Mouse (Mus musculus): ENCODE measurements around the gene Trim23.
"Not testable (repeated sequence)": the region's sequence is repeated elsewhere in the genome, so short reads cannot be mapped to it uniquely, and the experiment has no call there.

The Trim23 gene

DNA sequence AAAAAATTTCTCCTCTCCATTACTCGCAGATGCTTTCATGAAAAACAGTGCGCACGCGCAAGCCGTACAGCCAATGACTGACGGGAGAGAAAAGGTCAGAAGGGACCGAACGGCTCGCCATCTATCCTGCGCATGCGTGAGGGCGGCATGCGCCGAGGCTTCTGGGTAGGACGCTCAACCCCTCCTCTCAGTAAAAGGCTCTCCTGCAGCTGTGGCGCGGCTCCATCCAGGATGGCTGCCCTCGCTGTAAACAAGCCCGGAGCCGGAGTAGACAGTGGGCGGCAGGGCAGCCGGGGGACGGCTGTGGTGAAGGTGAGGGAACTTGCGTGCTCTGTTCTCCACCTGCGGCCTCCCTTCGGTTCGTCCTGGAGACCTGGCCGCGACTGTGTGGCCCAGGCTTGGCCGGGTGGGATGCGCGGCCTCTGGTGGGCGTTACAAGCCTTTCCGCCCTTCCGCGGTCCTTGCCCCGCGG, at the start of gene Trim23:
Gene Trim23, plus strand, starts transcription at position 148 of the 472 bp plus-strand sequence.
- in situ Hi-C loops (cut with MboI; ENCODE audit: low sequenced_read_pairs), result no loop called here

DNA sequence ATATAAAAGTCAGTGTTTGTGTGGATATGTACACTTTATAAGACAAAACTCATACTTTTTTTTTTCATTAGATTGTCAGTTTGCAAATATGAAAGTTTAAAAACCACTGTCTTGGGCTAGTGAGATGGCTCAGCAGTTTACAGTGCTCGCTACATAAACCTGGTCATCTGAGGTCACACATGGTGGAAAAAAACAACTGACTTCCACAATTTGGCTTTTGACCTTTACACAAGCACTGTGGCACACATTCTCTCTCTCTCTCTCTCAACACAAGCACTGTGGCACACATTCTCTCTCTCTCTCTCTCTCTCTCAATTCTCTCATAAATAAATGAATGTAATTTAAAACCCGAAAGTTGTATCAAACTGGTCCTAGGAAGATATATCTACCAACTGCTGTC, 46.0 kb upstream of the Trim23 start:
- in situ Hi-C loops (cut with MboI; ENCODE audit: low sequenced_read_pairs), result no loop called here

DNA sequence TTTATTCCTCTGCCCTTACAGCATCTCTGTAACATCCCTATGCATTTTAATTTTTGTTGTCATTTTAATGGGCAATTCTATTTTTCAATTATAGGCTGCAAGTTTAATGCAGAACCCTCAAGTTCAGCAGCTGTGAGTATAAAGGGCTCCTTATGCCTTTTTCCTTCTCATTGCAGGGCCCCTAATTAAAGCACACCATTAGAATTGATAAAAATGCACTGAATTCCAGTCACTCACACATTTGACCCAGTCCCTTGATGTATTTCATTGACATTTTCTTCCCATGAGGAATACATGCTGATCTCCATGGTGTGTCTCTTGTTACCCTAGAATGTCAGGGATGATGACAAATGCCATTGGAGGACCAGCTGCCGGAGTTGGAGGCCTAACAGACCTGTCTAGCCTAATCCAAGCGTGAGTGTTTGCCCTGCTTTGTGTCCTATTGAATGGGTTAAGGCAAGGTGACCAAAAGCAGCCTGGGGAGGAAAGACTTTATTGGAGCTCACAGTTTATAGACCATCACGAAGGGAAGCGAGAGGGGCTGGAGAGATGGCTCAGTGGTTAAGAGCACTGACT, 44.0 kb upstream of the Trim23 start:
- in situ Hi-C loops (cut with MboI; ENCODE audit: low sequenced_read_pairs), result no loop called here

DNA sequence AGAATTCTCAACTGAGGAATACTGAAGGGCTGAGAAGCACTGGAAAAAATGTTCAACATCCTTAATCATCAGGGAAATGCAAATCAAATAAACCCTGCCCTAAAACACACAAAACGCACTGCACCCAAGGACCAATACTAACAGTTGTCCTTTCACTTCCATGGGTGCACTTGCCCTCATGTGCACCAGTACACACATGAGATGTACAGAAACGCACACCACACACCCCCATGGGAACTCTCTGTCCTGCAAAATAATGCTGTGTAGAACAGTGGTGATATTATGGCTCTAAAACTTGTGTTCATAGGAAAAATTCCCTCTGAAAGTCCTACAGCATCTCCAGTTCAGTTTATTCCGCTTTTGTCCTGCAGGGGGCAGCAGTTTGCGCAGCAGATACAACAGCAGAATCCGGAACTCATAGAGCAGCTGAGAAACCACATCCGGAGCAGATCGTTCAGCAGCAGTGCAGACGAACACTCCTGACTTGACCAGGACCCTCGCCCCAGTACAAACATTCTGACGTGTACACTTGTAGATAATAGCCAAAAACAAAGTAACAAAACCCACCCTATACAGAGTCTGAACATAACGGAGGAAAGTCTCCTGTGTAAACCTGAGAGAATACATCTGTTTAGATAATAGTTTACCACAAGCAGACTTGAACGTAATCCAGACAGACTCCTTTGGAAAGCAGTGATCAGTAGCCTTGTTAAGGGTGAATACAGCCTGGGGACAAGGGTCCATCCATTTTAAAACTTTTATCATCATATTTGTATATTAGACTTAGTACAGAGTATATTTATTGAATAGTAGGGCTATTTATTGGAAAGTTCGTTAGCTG, 39.0 kb upstream of the Trim23 start:
- in situ Hi-C loops (cut with MboI; ENCODE audit: low sequenced_read_pairs), result no loop called here

DNA sequence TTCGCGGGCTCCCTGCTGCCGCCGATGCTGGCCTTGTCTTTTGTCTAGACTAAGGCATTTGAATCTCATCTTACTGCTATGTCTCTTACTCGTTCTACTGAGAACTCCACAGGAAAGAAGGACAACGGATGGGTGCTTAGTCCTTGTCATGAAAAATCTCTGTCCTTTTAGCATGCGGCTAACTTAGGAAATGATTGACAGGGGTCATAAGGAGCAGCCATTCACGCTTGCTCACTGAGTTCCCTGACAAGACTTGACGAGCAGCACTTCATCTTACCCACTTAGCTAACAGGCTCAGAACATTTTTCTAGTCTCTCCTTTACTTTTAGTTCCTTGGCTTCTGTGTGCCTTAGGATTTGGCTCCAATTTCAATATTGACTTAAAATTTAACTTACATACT, 33.7 kb upstream of the Trim23 start:
- in situ Hi-C loops (cut with MboI; ENCODE audit: low sequenced_read_pairs), result no loop called here

DNA sequence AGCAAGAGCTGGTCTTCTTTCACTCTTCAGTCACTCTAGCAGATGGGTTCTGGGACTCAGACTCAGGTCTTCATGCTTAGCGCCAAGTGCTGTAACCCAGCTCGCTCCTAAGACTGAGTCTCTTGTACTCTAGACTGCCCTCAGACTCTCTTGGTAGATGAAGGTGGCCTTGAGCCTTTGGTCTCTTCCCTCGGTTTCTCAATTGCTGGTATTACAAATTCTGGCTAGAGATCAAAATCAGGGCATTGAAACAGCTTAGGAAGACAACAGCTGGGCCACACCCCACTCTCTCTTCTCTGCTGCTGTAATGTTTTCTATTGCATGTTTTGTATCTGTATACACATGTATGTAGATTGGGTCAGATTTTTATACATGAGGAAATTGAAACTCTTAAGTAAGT, 33.0 kb upstream of the Trim23 start:
- in situ Hi-C loops (cut with MboI; ENCODE audit: low sequenced_read_pairs), result no loop called here

DNA sequence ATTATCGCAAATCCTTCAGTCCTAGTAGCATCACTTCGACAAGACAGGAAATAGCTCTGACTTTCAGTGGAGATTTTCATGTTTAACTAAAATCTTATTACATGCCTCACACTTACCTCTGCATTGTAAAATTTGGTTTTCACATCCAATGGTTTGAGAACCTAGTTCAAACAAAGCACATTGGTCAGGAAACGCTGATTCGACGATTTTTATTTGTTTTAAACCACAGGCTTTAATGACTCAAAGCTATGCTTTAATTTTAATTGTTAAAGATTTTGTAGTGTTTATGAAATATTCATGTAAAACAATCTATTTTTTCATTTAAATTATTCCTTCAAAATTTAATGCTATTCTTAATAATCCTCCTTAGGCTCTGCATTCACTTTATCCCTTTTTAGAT, 24.4 kb upstream of the Trim23 start:
- in situ Hi-C loops (cut with MboI; ENCODE audit: low sequenced_read_pairs), result no loop called here

DNA sequence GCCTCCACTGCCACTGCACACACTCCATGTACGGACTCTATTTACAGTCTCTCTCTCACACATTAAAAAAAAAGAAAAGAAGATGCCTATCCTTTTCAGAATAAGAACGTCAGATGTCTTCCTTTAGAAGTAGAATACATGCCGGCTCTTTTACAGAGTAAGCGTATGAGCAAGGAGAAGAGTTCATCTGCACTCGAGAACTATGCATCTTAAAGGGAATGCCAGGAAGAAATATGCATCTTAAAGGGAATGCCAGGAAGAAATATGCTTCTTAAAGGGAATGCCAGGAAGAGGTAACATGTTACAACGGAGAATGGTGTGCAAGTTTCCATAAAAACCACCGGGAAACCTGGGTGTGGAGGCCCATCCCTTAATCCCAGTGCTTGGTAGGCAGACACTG, 23.5 kb upstream of the Trim23 start:
- in situ Hi-C loops (cut with MboI; ENCODE audit: low sequenced_read_pairs), result no loop called here

DNA sequence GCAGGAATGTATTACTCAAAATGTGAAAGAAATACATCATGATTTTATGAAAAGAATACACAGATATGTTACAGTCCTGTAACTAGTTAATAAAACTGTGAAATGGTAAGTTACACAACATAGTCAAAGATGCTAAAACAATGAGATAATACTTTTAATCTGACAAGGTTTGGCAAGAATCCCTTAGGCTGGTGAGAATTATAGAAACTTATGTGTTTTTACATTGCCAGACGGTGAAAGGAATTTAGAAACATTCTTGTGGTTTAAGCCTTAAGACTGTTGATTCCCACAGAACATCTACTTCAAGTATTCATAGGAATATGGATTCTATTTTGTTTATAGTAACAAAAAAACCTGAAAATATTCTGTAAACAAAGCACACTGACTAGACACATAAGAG, 22.9 kb upstream of the Trim23 start:
- in situ Hi-C loops (cut with MboI; ENCODE audit: low sequenced_read_pairs), result no loop called here

DNA sequence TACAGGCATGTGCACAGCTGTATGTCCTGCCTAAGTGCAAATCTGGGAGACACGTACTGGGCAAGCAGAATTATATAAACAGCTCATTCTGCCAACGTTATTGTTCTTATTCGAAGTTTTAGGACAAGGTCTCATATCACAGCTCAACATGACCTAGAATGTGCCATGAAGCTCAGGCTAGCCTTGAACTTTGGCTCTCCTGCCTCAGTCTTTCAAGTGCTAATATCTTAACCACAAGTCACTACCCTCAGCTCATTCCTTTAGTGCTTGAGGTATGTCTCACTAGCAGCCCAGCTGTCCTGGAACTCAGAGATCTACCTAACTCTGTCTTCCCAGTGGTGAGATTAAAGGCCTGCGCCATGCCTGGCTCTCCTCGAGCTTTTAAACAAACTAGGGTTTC, 6.9 kb upstream of the Trim23 start:
- in situ Hi-C loops (cut with MboI; ENCODE audit: low sequenced_read_pairs), result no loop called here

DNA sequence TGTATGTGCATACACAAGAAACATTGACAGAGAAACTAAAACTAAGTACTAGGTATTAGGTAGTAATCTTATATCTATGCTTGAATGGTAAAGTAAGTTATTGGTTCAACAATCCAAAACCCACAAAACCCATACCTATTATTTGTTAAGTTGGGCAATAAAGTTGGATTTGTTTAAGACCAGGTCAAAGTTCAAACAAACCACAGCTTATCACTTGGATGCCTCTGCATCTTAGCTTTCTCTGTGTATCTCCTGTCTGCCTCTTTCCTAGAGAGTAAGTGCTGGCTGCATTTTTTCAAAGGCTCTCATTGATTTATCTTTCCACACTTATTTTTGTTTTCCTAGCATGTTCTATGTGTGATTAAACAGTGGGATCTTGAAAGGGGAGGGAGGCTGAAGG, 6.1 kb upstream of the Trim23 start:
- in situ Hi-C loops (cut with MboI; ENCODE audit: low sequenced_read_pairs), result no loop called here

DNA sequence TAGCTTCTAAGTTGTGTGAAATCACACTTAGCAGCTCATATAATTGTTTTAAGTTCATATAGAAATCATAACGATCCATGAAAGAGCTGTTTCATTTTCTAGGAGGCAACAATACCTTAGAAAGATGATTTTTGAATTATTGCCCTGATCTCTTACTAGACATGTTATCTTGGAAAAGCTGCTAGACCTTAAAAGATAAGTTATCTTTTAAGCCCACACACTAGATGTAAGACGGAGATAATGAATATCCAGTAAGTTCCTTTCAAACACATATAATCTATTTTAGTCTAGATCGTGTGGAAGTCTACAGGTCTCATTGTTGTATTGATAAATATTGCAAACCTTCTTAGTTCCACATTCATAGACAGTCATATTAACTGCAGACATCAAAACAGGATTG, 1.7 kb upstream of the Trim23 start:
- in situ Hi-C loops (cut with MboI; ENCODE audit: low sequenced_read_pairs), result no loop called here

DNA sequence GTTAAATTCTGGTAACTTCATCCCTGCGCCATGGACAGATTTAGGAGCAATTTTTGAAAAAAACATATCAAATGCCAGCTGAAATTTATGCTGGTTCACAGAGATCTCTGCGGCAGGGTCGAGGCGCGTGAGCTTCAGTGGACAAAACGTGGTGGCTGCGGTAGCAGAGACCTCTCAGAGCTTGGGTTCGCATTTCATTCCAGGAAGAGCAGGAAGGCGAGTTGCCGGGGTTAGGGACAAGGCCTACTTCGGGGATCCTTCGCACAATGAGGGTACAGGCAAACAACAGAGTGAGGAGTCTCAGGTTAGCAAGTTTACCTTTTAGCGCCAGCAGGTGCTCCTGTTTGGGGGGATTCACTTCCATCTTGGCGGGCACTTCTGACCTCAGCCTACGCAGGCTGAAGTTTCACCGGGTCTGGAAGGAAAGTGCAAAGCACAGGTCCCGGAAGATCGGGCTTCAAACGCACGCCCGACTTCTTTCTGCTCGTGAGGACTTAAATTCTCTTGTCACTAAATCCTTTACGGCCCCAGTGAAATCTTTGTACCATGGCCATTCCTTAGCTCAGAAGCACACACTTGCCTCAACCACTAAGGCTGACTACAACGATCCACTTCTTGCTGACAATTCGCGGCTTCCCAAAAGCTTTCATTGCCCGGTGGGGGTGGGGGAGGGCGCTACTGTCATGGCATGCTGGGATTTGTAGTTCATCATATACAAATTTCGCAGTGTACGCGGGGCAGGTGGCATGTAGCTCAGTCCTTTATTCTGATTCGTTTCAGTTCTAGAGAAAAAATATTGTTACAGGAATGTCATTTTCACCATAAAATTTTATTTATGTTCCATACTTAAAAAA, 574 bp upstream of the Trim23 start, which contains the start of gene Trappc13:
Gene Trappc13, minus strand, starts transcription at position 674 of the 854 bp plus-strand sequence.
- in situ Hi-C loops (cut with MboI; ENCODE audit: low sequenced_read_pairs), result no loop called here

DNA sequence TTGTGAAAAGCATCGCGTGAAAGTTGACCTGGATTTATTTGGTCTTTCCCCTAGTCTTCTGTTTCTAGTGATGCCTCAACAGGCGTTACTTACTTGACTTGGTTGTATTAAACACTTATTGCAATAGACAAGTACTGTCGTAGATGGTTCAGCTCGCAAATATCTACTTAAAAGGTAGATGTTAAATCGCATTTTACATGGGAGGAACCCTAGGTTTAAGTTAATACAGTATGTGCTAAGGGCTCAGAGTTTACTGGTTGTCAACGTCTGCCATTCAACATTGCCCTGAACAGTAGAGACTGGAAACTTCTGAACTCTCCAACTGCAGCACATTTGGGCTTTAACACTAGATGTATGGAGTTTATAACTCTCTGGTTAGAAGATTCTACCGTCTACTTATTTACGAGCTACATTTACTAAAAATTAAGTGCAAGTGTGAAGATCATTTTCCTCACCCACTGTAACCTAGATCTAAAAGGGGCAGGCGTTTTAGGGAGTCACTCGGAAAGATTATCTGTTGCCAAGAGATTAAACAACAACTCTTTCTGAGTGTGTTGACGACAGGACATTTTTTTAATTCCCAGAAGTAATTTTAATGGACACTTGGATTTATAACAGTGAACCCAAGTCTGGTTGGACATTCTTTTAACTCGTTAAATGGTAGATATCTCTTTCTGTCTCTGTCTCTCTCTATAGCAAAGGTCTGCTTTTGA, 735 bp downstream of the Trim23 start:
- in situ Hi-C loops (cut with MboI; ENCODE audit: low sequenced_read_pairs), result no loop called here

DNA sequence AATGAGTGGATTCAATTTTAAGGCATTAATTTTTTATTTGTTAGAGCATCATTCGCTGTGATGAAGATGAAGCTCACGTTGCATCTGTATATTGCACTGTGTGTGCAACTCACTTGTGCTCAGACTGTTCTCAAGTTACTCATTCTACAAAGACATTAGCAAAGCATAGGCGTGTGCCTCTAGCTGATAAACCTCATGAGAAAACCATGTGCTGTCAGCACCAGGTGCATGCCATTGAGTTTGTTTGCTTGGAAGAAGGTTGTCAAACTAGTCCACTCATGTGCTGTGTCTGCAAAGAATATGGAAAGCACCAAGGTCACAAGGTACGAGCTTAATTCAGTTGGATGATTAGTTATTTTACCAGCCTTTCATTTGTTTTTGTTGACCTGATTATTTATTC, 8.8 kb downstream of the Trim23 start:
- in situ Hi-C loops (cut with MboI; ENCODE audit: low sequenced_read_pairs), result no loop called here

DNA sequence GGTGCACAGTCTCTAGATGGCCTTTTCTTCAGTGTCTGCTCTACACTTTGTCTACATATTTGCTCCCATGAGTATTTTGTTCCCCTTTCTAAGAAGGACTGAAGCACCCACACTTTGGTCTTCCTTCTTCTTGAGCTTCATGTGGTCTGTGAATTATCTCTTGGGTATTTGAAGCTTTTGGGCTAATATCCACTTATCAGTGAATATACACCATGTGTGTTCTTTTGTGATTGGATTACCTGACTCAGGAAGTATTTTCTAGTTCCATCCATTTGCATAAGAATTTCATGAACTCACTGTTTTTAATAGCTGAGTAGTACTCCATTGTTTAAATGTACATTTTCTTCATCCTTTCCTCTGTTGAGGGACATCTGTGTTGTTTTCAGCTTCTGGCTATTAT, 17.3 kb downstream of the Trim23 start:
- in situ Hi-C loops (cut with MboI; ENCODE audit: low sequenced_read_pairs), result not testable (repeated sequence)

DNA sequence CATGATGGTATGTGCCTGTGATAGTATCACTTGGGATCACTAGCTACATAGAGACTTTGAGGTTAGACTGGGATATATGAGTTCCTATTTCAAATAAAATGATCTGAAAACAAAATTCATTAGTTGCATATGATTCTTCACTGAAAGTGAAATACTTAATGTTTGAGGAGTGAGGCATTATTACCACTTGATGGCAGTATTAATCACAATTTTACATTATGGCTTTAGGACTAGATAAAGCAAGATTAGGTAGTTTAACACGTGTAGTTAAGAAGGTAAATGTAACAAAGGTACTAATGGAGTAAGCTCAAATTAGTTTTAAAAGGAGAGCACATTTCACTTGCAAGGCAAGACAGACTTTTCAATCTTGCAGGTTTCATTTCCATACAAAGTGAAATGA, 25.7 kb downstream of the Trim23 start:
- in situ Hi-C loops (cut with MboI; ENCODE audit: low sequenced_read_pairs), result no loop called here

DNA sequence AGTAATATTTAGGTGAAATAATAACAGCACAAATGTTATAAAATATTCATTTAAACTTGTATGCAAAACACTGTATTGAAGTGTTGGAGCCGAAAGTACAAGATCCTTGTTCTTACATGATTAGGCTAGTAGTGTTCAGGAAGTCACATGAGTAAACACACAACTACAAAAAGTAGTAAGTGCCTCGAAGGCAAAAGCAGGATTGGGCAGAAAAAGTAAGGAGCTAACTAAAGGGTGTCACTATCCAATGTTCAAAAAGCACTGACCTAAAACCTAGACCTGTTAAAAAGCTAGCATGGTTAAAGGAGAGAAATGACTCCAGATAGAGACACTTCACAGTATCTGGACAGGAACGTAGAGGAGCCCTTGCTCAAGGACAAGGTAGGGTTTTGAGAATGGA, 48.9 kb downstream of the Trim23 start:
- in situ Hi-C loops (cut with MboI; ENCODE audit: low sequenced_read_pairs), result no loop called here

DNA sequence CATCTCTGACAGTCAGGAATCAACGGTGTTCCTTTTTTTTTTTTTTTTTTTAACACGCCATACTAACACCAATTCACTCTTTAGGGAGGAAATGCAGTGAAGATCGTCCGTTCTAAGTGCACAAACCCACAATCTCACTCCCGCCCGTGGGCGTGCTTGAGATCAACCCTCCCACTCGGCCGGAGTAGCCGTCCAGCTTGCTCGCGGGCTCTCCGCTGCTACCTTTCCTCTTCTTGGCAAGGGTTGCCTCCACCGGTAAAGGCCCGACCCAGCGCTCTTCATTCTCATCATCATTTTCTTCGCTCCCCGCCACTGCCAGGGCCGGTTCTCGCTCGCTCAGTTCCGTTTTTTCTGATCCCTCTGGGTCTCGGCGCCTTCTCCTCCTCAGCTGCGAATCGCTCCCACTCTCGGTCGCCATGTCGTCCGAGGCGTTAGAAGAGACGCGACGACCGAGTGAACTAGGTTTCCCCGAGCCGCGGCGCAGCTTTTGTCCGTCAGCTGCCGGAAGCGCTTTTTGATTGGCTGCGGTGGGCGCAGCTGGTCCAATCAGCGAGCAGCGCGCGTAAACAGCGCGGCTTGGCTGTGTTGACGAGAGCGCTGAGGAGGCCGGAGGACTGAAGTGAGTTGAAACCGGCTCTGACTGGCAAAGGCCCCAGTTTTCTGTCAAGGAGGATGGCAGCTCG, 49.9 kb downstream of the Trim23 start, which contains the start of the genes Cenpk and Ppwd1:
Gene Cenpk, plus strand, starts transcription at position 228 of the 683 bp plus-strand sequence.
Gene Ppwd1, minus strand, starts transcription at position 460 of the 683 bp plus-strand sequence.
- in situ Hi-C loops (cut with MboI; ENCODE audit: low sequenced_read_pairs), result no loop called here

DNA sequence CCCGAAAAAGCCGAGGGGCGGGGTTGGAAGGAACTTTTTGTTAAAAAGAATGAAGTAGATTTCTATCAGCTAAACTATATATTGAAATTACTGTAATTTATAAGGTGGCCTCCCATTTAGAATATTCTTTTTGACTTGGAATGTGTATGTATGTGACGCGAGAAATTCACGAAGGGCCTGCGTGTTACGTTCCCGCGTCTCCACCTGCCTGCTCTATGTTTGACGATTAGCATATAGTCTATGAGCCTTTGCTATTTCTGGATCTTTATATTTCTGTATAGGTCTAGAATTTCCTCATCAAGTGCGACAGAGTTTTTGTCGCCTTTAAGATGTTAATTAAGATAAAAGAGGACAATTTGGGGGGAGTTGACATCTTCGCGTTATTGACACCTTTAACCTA, 50.6 kb downstream of the Trim23 start:
- in situ Hi-C loops (cut with MboI; ENCODE audit: low sequenced_read_pairs), result no loop called here
